Mouse (Mus musculus): ENCODE measurements around the gene Aldh1a2. TPM values are rescaled to one million over a fixed set of nuclear protein-coding genes. Genes with fewer than 3 reads are reported as not detected.

The Aldh1a2 gene
- polyA plus RNA-seq, 1 experiment, result 0.02 TPM

- no peak for TF ChIP-seq MAX (IDR thresholded peaks at IDR 0.05; ENCODE audit: low read depth)
- no peak for TF ChIP-seq USF1 (IDR thresholded peaks at IDR 0.05; ENCODE audit: low read depth)
- TF ChIP-seq REST (IDR thresholded peaks at IDR 0.05; ENCODE audit: insufficient read depth, insufficient read length), result no peak
- TF ChIP-seq POLR2A (IDR thresholded peaks at IDR 0.05; ENCODE audit: insufficient read length, low read depth), result no peak
- TF ChIP-seq POLR2AphosphoS2 (IDR thresholded peaks at IDR 0.05; ENCODE audit: insufficient read length, low read depth), result no peak
- no peak for TF ChIP-seq TCF3 (IDR thresholded peaks at IDR 0.05; ENCODE audit: insufficient read length, low read depth)
- TF ChIP-seq TCF12 (IDR thresholded peaks at IDR 0.05; ENCODE audit: insufficient read depth, poor library complexity, severe bottlenecking), result no peak
- TF ChIP-seq MYOG (IDR thresholded peaks at IDR 0.05; ENCODE audit: control insufficient read depth in 1 of 3, insufficient read depth in 1 of 3, insufficient read length in 2 of 3, low read depth in 2 of 3), result no peak
- no peak for TF ChIP-seq CEBPB (IDR thresholded peaks at IDR 0.05; ENCODE audit: insufficient read depth, poor library complexity, severe bottlenecking)
- no peak for TF ChIP-seq MYOD1 (IDR thresholded peaks at IDR 0.05; ENCODE audit: control insufficient read depth in 1 of 3, insufficient read length in 2 of 3, low read depth in 2 of 3)
- no peak for TF ChIP-seq E2F4 (IDR thresholded peaks at IDR 0.05; ENCODE audit: insufficient read depth)
- TF ChIP-seq SRF (IDR thresholded peaks at IDR 0.05; ENCODE audit: control insufficient read depth, insufficient read length, low read depth), result no peak
- no peak overlapping the region for H3K4me3 ChIP-seq
- H3K36me3 ChIP-seq (ENCODE audit: control insufficient read depth, insufficient read depth), result no peaks in the 10 kb centered on the region
- no peaks in the 10 kb centered on the region for H3K79me2 ChIP-seq (ENCODE audit: control insufficient read depth, insufficient read depth)
- H3K4me2 ChIP-seq (ENCODE audit: low read depth), result no peak overlapping the region
- H3K27me3 ChIP-seq (ENCODE audit: control insufficient read depth, insufficient read depth, insufficient read length), result no peaks in the 10 kb centered on the region
- no peak overlapping the region for H3ac ChIP-seq (ENCODE audit: control insufficient read depth, insufficient read length)
Measured at GRCm38 (mm10) chr9:71270205-71270604, 54.6 kb downstream of the Aldh1a2 start.

GRCm38 (mm10) chr9:71276149-71276721, 60.6 kb downstream of the Aldh1a2 start:
- TF ChIP-seq E2F4 (IDR thresholded peaks at IDR 0.05; ENCODE audit: insufficient read depth) (no peak), POLR2A (IDR thresholded peaks at IDR 0.05; ENCODE audit: insufficient read length, low read depth) (no peak), TCF12 (IDR thresholded peaks at IDR 0.05; ENCODE audit: insufficient read depth, poor library complexity, severe bottlenecking) (no peak), MYOG (IDR thresholded peaks at IDR 0.05; ENCODE audit: control insufficient read depth in 1 of 3, insufficient read depth in 1 of 3, insufficient read length in 2 of 3, low read depth in 2 of 3) (no peak), MYOD1 (IDR thresholded peaks at IDR 0.05; ENCODE audit: control insufficient read depth in 1 of 3, insufficient read length in 2 of 3, low read depth in 2 of 3) (no peak), POLR2AphosphoS2 (IDR thresholded peaks at IDR 0.05; ENCODE audit: insufficient read length, low read depth) (no peak), CEBPB (IDR thresholded peaks at IDR 0.05; ENCODE audit: insufficient read depth, poor library complexity, severe bottlenecking) (no peak), REST (IDR thresholded peaks at IDR 0.05; ENCODE audit: insufficient read depth, insufficient read length) (no peak)
- H3K4me3 ChIP-seq, result no peak overlapping the region
- H3K36me3 ChIP-seq (ENCODE audit: control insufficient read depth, insufficient read depth), result no peaks in the 10 kb centered on the region
- H3K27me3 ChIP-seq (ENCODE audit: control insufficient read depth, insufficient read depth, insufficient read length), result peaks cover 6% of the 10 kb centered on the region
- H3K79me2 ChIP-seq (ENCODE audit: control insufficient read depth, insufficient read depth), result no peaks in the 10 kb centered on the region
- H3ac ChIP-seq (ENCODE audit: control insufficient read depth, insufficient read length), result no peak overlapping the region
- H3K4me2 ChIP-seq (ENCODE audit: low read depth), result no peak overlapping the region

- TF ChIP-seq TCF3 (IDR thresholded peaks at IDR 0.05; ENCODE audit: insufficient read length, low read depth), result no peak
- TF ChIP-seq MYOD1 (IDR thresholded peaks at IDR 0.05; ENCODE audit: control insufficient read depth in 1 of 3, insufficient read length in 2 of 3, low read depth in 2 of 3), result no peak
- Histone ChIP-seq H3K4me3 (no peak overlapping the region), H3ac (ENCODE audit: control insufficient read depth, insufficient read length) (no peak overlapping the region), H3K79me2 (ENCODE audit: control insufficient read depth, insufficient read depth) (no peaks in the 10 kb centered on the region), H3K27me3 (ENCODE audit: control insufficient read depth, insufficient read depth, insufficient read length) (peaks cover 6% of the 10 kb centered on the region), H3K4me2 (ENCODE audit: low read depth) (no peak overlapping the region), H3K36me3 (ENCODE audit: control insufficient read depth, insufficient read depth) (no peaks in the 10 kb centered on the region)
Measured at GRCm38 (mm10) chr9:71278741-71279140, 63.2 kb downstream of the Aldh1a2 start.

- peaks cover 6% of the 10 kb centered on the region for H3K27me3 ChIP-seq (ENCODE audit: control insufficient read depth, insufficient read depth, insufficient read length)
- H3ac ChIP-seq (ENCODE audit: control insufficient read depth, insufficient read length), result no peak overlapping the region
- H3K79me2 ChIP-seq (ENCODE audit: control insufficient read depth, insufficient read depth), result no peaks in the 10 kb centered on the region
- no peak overlapping the region for H3K4me2 ChIP-seq (ENCODE audit: low read depth)
- H3K4me3 ChIP-seq, result no peak overlapping the region
- no peak for TF ChIP-seq USF1 (IDR thresholded peaks at IDR 0.05; ENCODE audit: low read depth)
- no peaks in the 10 kb centered on the region for H3K36me3 ChIP-seq (ENCODE audit: control insufficient read depth, insufficient read depth)
Measured at GRCm38 (mm10) chr9:71283156-71283555, 67.6 kb downstream of the Aldh1a2 start.

DNA sequence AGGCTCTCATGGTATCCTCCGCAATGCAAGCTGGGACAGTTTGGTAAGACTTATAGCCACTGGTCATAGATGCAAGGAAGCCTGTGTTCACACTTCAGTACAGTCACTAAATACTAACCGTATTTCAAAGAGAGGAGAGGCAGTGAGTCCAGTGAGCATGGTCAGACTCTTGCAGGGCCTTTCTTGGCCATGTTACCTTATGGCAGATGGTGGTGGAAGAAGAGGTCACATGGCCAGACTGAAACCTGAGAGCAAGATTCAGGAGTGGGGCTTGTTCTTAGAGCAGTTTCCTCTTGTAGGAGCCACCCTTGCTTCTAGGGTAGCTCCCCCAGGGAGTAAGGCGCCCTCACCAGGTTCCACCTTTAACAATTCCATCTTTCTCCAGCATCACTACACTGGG, 69.6 kb downstream of the Aldh1a2 start:
- H3K4me2 ChIP-seq (ENCODE audit: low read depth), result no peak overlapping the region
- H3K36me3 ChIP-seq (ENCODE audit: control insufficient read depth, insufficient read depth), result no peaks in the 10 kb centered on the region
- H3K4me3 ChIP-seq, result no peak overlapping the region
- H3ac ChIP-seq (ENCODE audit: control insufficient read depth, insufficient read length), result no peak overlapping the region
- TF ChIP-seq MAX (IDR thresholded peaks at IDR 0.05; ENCODE audit: low read depth), result no peak
- H3K79me2 ChIP-seq (ENCODE audit: control insufficient read depth, insufficient read depth), result no peaks in the 10 kb centered on the region
- H3K27me3 ChIP-seq (ENCODE audit: control insufficient read depth, insufficient read depth, insufficient read length), result no peaks in the 10 kb centered on the region

DNA sequence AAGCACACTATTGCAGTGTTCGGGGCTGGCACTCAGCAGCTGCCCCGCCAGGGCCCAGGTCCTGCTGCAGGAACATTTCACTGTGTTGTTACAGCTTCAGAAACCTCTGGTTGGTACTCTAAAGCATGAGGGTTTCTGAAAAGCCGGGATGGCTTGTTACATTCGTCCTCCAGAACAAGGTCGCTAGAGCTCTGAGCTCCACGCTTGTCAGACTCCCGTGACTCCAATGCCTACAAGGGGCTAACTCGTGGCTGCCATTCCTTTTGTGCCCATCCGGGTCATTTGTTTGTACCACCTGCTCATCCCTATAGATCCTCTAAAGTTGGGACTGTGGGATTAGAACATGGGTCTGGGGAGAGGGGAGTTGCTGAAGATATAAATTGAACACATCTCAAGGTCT, 70.8 kb downstream of the Aldh1a2 start:
- no peaks in the 10 kb centered on the region for H3K27me3 ChIP-seq (ENCODE audit: control insufficient read depth, insufficient read depth, insufficient read length)
- no peaks in the 10 kb centered on the region for H3K36me3 ChIP-seq (ENCODE audit: control insufficient read depth, insufficient read depth)
- no peak overlapping the region for H3K4me3 ChIP-seq
- no peak for TF ChIP-seq USF1 (IDR thresholded peaks at IDR 0.05; ENCODE audit: low read depth)
- TF ChIP-seq E2F4 (IDR thresholded peaks at IDR 0.05; ENCODE audit: insufficient read depth), result no peak
- TF ChIP-seq MYOD1 (IDR thresholded peaks at IDR 0.05; ENCODE audit: control insufficient read depth in 1 of 3, insufficient read length in 2 of 3, low read depth in 2 of 3), result no peak
- TF ChIP-seq TCF12 (IDR thresholded peaks at IDR 0.05; ENCODE audit: insufficient read depth, poor library complexity, severe bottlenecking), result no peak
- TF ChIP-seq CEBPB (IDR thresholded peaks at IDR 0.05; ENCODE audit: insufficient read depth, poor library complexity, severe bottlenecking), result no peak
- TF ChIP-seq REST (IDR thresholded peaks at IDR 0.05; ENCODE audit: insufficient read depth, insufficient read length), result no peak
- TF ChIP-seq TCF3 (IDR thresholded peaks at IDR 0.05; ENCODE audit: insufficient read length, low read depth), result no peak
- TF ChIP-seq POLR2AphosphoS2 (IDR thresholded peaks at IDR 0.05; ENCODE audit: insufficient read length, low read depth), result no peak
- no peak for TF ChIP-seq SRF (IDR thresholded peaks at IDR 0.05; ENCODE audit: control insufficient read depth, insufficient read length, low read depth)
- no peak for TF ChIP-seq MAX (IDR thresholded peaks at IDR 0.05; ENCODE audit: low read depth)
- TF ChIP-seq MYOG (IDR thresholded peaks at IDR 0.05; ENCODE audit: control insufficient read depth in 1 of 3, insufficient read depth in 1 of 3, insufficient read length in 2 of 3, low read depth in 2 of 3), result no peak
- no peak for TF ChIP-seq POLR2A (IDR thresholded peaks at IDR 0.05; ENCODE audit: insufficient read length, low read depth)
- no peaks in the 10 kb centered on the region for H3K79me2 ChIP-seq (ENCODE audit: control insufficient read depth, insufficient read depth)
- no peak overlapping the region for H3K4me2 ChIP-seq (ENCODE audit: low read depth)
- H3ac ChIP-seq (ENCODE audit: control insufficient read depth, insufficient read length), result no peak overlapping the region
